Mouse (Mus musculus) left cerebral cortex, postnatal 36 days (tissue): Measurements from ENCODE around the gene Tns4. TPM values are rescaled to one million over a fixed set of nuclear protein-coding genes. Genes with fewer than 3 reads are reported as not detected.

Source experiments
- DNase-seq, 2 experiments: peaks; one replicate each; pipeline ENCODE4 v3.0.0; 2021 to 2022; ENCODE audit warnings: low spot score in 2 of 2, mixed read lengths in 1 of 2
- intact Hi-C: fragments of 180-260 bp; cut with DNase I; formaldehyde crosslinking; loops from one replicate; pipeline ENCODE4 v1.15.1; 2025
- total RNA-seq, 2 experiments: library from RNA; stranded (reverse); gene quantifications; 2 replicates each; pipeline ENCODE4 v1.2.3; 2021

Gene Tns4
- under 1 TPM; 0.45 to 0.54 TPM for total RNA-seq

DNA sequence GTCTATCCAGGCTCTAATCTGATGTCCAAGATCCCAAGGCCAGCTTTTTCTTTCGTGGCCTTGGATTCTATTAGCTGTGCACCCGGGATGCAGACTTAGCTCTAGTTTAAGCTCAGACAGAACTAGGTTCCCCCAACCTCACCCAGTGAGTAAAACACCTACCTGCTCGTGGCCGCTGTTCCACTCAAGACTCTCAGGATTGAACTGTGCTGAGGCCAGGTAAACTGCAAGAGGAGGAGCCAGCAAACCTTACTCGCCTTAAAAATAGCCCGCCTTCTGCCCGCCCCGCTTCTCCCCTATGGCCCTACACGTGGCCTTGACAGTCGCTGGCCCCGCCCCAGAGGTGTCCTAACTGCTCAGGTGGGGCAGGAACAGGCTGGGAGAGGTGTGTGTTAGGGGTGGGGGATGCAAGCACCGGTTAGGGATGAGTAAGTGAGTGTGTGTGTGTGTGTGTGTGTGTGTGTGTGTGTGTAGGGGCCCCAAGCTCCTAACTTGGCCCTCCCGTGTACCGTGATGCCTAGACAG is at the start of gene Tns4:
TSS of gene Tns4 (minus strand) at position 230 of the 525 bp plus-strand sequence.
- intact Hi-C loops: no loop called here
- DNase-seq: no peak

GRCm38 (mm10) chr11:99137385-99137784 is 48.3 kb upstream of the Tns4 start:
- intact Hi-C loops: no loop called here
- DNase-seq: no peak

DNA sequence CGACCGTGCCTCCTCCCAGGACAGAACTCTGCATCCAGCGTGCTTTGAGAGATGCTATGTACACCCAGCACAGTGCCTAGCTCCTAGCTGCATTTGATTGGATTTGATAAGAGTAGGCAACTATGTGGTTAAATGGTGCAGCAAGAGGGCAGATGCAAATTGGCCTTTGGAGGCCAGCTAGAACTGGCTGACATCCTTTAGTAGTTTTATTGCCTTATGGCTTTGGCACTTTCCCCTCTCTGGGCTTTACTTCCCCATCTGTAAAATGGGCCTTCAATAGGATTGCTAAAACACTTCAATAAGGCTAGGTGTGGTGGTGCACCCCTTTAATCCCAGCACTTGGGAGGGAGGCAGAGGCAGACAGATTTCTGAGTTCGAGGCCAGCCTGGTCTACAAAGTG is 47.9 kb upstream of the Tns4 start:
- DNase-seq: no peak
- intact Hi-C loops: no loop called here

DNA sequence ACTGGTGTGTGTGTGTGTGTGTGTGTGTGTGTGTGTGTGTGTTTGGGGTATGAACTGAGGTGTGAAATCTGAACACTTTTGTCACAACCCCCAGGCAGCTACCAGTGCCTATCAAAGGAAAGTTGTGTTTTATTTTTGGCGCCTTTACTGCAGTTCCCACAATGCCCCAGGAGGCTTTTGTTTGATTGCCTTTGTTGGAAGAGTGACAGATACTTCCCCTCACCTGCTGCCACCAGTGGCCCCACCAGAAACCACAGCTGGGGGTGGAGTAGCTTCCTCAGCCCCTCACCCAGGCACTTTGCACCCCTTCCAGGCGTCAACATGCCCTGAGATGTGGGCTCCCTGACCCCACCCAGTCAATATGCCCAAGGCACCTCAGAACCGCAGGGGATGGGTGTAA is 47.3 kb upstream of the Tns4 start:
- no peak for DNase-seq
- intact Hi-C loops: no loop called here

DNA sequence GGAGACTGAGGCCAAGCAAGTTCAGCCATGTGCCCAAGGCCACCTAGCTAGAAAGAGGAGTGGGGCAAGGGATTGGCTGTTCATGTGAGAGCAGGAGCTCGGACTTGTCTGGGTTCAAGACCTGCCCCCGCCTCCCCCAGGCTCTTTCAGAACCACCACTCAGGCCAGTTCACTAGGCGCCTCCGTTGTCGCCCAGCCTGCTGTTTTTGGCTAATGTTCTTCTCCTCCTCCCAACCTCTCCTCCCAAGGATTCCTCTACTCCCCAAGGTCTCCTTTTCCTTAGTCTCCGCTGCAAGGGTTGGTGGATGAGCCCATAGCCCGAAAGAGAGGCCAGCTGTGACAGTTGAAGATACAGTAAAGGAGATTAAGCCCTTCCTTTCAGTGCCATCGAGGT is 45.9 kb upstream of the Tns4 start:
- DNase-seq: no peak
- intact Hi-C loops: no loop called here

DNA sequence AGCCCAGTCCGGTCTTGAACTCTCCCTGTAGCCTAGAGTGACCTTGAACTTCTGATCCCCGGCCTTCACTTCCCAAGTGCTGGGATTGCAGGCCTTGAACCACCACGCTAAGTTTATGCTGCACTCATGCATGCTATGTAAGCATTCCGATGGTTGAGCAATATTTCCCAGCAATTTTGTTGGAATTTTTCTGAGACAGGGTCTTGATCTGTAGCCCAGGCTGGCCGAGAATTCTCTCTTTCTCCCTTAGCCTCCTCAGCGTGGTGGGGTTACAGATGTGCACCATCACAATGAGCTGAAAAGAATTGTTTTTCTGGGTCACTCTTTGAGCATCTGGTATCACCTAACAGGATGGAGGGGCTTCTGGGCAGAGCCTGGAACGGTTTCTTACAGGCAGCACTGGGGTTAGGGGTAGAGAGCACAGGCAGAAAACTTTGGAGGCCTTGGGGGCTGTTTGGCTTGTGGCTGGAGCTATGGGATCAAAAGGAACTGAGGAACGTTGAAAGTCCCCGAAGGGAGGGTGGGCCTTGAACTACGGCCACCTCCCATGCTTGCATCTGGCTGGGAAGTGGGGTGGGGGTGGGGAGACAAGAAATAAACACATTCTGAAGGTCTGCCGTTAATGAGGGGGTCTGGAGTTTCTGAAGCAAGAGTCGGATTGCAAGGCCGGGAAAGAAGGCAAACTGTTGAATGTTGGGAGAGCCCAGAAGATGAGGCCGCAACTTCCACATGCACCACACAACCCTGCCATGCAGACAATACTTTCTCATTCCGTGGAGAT is 45.4 kb upstream of the Tns4 start:
- DNase-seq: no peak
- intact Hi-C loops: no loop called here

- DNase-seq: no peak
- intact Hi-C loops: no loop called here
Measured at GRCm38 (mm10) chr11:99133285-99133897, 44.3 kb upstream of the Tns4 start.

GRCm38 (mm10) chr11:99132091-99132730 is 43.1 kb upstream of the Tns4 start:
- DNase-seq: no peak
- intact Hi-C loops: no loop called here

DNA sequence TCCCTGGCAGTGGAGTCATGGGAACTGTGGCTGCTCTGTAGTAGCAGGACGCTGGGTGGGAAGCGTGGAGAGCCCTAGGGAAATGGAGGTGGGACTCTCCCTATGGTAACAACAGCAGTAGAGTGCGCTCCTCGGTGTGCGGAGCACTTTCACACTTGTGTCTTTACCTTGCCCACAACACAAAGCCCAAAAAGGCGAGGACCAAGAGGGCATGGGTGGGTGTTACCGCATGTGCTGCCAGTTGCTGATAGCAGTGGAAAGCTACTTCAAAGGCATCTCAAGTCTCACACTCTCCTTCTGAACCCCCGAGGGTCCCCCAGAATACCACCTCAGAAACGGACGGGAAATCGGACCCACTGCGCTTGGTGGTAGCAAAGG is 42.3 kb upstream of the Tns4 start:
- DNase-seq: no peak
- intact Hi-C loops: no loop called here

- intact Hi-C loops: no loop called here
Measured at GRCm38 (mm10) chr11:99130736-99131462, 41.8 kb upstream of the Tns4 start.

DNA sequence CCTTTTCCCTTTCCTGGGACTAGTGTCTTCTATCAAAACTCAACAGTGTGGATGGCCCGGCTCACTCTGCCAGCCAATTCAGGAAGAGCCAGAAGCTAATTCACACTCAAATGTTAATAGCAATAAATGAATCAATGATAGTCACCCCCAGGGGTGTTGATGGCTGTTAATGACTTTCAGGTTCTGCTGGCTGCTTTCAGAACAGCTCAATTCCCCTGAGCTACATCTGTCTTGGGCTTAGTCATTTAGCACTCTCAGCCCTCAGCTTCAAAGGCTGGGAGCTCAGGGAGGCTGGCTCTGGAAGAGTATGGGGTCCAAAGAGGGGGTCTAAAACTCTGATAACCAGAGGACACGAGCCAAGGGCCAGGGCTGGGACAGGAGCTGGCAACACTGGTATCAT is 40.2 kb upstream of the Tns4 start:
- DNase-seq: no peak
- intact Hi-C loops: no loop called here

More at GRCm38 (mm10) chr11:99130736-99131462, 41.8 kb upstream of the Tns4 start:
- no peak for DNase-seq

DNA sequence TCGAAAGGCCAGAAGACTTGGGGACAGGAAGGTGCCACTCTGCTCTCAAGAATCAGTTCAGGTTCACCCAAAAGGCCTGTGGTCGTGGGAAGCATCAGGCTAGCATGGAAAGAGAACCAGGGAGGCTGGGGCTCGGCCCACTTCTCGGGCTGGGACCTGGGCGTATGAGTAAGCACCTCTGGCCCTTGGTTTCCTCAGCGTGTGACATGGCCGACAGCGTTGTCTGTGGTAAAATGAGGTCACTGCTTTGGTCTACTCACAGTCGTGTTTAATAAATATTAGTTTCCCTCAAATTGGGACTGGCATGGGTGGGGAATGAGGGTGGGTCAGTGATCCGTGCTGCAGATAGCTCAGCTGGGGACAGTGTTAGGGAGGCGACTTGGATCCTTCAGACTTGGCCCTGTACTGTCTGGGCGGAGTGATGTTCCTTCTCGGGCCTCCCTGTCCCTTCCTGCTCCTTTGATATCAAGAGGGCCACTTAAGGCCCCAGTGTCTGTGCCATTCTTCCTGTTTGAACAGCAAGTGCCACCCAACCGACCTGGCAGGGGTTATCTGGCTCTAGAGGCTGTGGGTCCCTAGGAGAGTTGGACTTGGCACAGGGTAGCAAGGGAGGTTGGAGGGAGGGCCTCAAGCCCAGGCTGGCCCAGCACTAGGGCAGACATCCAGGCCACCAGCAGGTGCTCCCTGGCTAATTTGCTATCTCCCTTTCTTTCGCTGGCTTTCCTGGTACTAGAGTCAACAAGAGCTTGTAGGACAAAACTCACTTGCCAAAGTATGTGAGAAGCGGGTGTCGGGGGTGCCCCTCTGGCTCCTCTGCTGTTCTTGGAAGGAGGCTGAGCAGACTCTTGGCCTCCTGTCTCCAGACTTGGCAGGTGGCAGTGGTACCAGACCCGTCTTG is 38.9 kb upstream of the Tns4 start:
- intact Hi-C loops: no loop called here
- DNase-seq: no peak

DNA sequence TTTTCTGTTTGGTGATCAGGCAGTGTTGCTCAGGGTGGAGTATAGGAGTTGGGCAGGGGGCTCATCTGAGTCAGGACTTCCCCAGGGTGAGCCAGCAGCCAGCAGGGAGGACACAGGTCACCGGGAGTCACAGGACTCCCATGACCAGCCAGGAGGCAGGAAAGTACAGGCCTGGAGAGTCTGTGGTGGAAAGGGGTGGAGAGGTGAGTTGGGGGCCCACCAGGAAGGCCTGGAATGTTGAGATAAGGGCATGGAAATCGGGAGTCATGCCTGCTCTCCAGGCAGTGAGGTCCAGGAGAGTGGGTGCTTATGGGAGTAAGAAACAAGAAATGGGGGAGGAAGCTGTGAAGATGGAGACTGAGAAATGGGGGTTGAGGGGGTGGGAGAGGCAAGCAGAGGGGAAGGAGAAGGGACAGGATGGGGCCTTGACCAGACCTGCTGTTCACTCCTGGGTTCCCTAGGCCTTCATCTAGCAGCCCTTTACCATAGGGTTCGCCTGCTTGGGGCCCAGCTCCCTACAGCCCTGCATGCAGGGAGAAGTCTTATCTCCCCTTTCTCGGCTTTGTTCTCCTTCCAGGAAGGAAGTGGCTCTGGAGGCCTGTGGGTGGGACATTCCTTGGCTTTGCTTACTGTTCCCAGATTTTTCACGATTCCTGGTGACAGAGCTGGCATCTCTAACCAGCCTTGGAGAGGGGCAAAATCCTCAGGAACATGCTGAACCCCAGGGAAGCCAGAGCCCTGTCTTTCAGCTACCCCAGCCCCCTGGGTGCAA is 37.6 kb upstream of the Tns4 start:
- peak; percentile 51 to 70 for DNase-seq
- intact Hi-C loops: no loop called here

DNA sequence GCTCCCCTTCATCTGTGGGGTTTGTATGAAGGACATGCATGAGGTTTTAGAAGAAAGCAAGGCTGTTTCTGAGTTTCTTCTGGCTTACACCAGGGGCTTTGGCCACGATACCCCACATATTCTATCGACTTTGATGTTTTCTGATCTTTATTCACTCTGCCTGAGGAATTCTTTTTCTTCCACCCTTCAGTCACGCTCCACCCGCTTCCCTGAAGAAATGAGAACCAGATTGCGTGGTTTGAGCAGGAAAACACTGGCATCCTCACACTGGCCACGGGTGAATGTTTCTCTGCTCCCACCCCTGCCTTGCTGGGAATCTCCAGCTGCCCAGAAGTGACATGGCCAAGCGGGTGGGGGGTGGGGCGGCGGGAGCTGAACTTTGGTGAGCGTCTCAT is 35.5 kb upstream of the Tns4 start:
- intact Hi-C loops: no loop called here

GRCm38 (mm10) chr11:99123977-99124634 is 35.0 kb upstream of the Tns4 start:
- DNase-seq: peak in 1 of 2 experiments; percentile 45
- intact Hi-C loops: loop anchor here (2.0 kb wide), 1 partner anchor 83 kb away; the partner anchor contains the start of gene Igfbp4

More for the DNA sequence above, 35.5 kb upstream of the Tns4 start:
- no peak for DNase-seq

GRCm38 (mm10) chr11:99122703-99123102 is 33.6 kb upstream of the Tns4 start:
- DNase-seq: no peak
- intact Hi-C loops: loop anchor here (2.0 kb wide), 1 partner anchor 82 kb away; the partner anchor contains the start of gene Igfbp4

GRCm38 (mm10) chr11:99121218-99121631 is 32.1 kb upstream of the Tns4 start:
- intact Hi-C loops: no loop called here
- DNase-seq: peak; percentile 72 to 87
